Mouse (Mus musculus): Measurements from ENCODE around the gene Mpdu1. TPM values are rescaled to one million over a fixed set of nuclear protein-coding genes. Genes with fewer than 3 reads are reported as not detected.
"Not testable (repeated sequence)": the region's sequence is repeated elsewhere in the genome, so short reads cannot be mapped to it uniquely, and the experiment has no call there.

Gene Mpdu1
- polyA plus RNA-seq, 1 experiment from 2014 or later: 59.3 TPM

DNA sequence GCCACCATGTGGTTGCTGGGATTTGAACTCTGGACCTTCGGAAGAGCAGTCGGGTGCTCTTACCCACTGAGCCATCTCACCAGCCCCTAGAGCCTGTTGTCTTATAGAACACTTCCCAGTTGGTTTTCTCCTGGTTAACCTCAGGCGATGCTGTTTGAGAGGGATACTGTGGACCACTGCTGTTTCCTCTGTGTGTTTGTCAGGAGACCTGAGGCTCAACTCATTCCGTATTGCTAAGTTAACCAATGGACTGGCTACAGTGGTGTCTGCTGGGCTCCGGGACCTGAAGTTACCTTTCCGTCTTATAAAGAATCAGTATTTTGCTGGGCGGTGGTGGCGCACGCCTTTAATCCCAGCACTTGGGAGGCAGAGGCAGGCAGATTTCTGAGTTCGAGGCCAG is 40.4 kb upstream of the Mpdu1 start:
- not testable (repeated sequence) for H3K4me2 ChIP-seq (replicated peaks); H3K27me3 ChIP-seq; H3K9ac ChIP-seq; H3K36me3 ChIP-seq; H3K4me1 ChIP-seq; H3K4me3 ChIP-seq; ATAC-seq (ENCODE audit: low FRiP score, low read depth); H3K9me3 ChIP-seq; H3K27ac ChIP-seq
- 94% methylated on average over 10 of the region's 10 CpGs for WGBS

DNA sequence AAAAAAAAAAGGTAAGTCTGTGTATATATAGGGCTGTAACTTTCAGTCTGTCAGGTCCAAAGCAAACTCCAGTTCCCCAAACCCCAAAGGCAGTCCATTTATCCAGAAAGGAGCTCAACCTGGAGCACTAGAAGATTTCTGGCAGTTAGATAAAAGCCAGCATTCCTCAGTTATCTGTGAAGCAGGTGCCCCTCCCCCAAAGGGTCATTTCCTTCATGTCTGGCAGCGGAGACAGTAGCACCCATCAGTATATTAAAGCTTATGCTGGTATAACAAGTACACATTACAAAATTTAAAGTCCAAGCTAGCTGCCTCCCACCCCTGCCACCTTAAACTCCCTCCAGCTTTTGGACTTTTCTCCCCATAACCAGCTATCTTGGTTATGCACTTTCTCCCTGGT is 37.2 kb upstream of the Mpdu1 start:
- Histone ChIP-seq H3K9ac (no peak overlapping the region), H3K9me3 (no peaks in the 10 kb centered on the region), H3K36me3 (no peaks in the 10 kb centered on the region), H3K4me3 (no peak overlapping the region), H3K4me1 (peaks cover 15% of the 10 kb centered on the region), H3K27ac (no peak overlapping the region), H3K27me3 (no peaks in the 10 kb centered on the region), H3K4me2 (replicated peaks) (no peak overlapping the region)
- ATAC-seq (ENCODE audit: low FRiP score, low read depth): no peak
- 61% methylated on average over 1 of the region's 1 CpGs for WGBS

DNA sequence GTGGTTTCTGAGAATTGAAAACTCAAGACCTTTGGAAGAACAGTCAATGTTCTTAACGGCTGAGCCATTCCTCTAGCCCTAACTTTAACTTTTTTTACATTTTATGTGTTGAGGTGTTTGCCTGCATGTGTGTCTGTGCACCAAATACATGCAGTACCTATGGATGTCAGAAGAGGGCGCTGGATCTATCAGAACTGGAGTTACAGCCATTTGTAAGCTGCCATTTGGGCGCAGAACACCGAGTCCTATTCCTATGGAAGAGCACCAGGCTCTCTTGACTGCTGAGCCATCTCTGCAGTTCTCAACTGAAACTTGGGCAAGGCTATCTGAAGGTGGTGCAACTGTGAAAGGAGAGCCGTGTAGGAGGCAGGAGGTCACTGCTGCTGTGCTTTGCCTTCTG is 36.1 kb upstream of the Mpdu1 start:
- no peak overlapping the region for H3K4me2 ChIP-seq (replicated peaks)
- no peaks in the 10 kb centered on the region for H3K9me3 ChIP-seq
- no peak overlapping the region for H3K27ac ChIP-seq
- H3K4me1 ChIP-seq: peaks cover 15% of the 10 kb centered on the region
- H3K9ac ChIP-seq: no peak overlapping the region
- H3K36me3 ChIP-seq: no peaks in the 10 kb centered on the region
- ATAC-seq (ENCODE audit: low FRiP score, low read depth): no peak
- H3K4me3 ChIP-seq: no peak overlapping the region
- no peaks in the 10 kb centered on the region for H3K27me3 ChIP-seq
- WGBS: 67% methylated on average over 5 of the region's 5 CpGs

DNA sequence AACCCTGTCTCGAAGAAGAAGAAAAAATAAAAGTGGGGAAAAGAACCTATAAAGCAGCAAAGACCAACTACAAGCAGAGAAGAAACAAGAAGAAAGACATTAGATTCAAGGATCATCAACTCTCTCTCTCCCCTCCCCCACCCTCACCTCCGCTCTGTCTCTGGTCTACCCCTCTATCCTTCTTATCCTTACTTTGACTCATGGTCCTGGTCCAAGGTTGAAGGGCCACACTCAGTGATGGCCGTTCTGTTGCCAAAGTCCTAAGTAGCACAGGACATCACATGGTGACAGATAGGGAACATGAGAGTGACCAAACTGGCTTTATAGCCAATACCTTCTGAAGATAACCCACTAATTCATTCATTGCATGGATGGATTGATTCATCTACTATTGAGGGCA is 35.0 kb upstream of the Mpdu1 start:
- Histone ChIP-seq H3K9ac (no peak overlapping the region), H3K36me3 (no peaks in the 10 kb centered on the region), H3K9me3 (no peaks in the 10 kb centered on the region), H3K27me3 (no peaks in the 10 kb centered on the region), H3K4me2 (replicated peaks) (no peak overlapping the region), H3K4me3 (no peak overlapping the region), H3K27ac (no peak overlapping the region), H3K4me1 (peaks cover 15% of the 10 kb centered on the region)
- no peak for ATAC-seq (ENCODE audit: low FRiP score, low read depth)
- WGBS: 90% methylated on average over 3 of the region's 3 CpGs

DNA sequence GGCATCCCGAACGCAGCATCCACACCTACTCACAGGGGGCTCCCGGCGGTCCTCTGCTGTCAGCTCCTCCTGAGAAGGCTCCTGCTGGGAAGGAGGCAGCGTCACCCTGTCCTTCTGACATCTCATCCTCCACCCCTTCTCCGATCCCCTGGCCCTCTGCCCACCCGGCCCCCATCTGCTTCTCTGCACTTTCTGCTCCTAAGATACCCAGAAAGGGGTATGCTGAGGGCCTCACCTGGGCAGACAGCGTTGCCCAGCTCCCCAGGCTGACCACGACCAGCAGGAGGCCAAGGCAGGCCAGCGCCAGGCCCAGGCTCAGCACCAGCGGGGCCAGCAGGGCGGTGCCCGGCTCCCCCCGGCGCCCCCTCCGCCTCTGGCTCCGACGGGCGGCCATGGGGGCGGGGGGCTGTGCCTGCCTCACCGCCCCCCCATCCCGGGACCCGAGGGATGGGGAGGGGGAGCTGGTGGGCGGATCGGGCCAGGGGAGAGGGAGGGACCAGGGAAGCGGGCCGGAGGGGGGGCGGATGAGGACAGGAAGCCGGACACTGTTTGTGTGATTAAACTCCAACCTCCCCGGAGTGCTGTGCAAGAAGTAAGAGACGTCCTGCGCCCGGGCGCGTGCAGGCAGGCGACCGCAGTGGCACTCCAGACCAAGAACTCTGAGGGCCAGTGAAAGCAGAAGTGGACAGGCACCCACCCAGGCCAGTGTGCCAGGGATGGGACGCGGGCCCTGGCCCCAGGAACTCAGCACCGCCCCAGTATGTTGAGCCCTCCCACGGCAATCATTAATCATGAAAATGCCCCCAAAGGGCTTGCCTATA is 33.1 kb upstream of the Mpdu1 start, which contains the start of the genes Tnfsf12 and Tnfsfm13:
Gene Tnfsf12, minus strand, starts transcription at position 489 of the 821 bp plus-strand sequence.
Gene Tnfsfm13, minus strand, starts transcription at position 738 of the 821 bp plus-strand sequence.
- ATAC-seq (ENCODE audit: low FRiP score, low read depth): peak; percentile 77
- under 1% methylated on average over 32 of the region's 41 CpGs for WGBS
- Histone ChIP-seq H3K27me3 (no peaks in the 10 kb centered on the region), H3K4me1 (peaks cover 15% of the 10 kb centered on the region), H3K4me2 (replicated peaks) (peak within 1 kb of the TSS; percentile 91), H3K36me3 (no peaks in the 10 kb centered on the region), H3K27ac (peak within 1 kb of the TSS; percentile 81), H3K4me3 (peak within 1 kb of the TSS; percentile 57), H3K9ac (peak within 1 kb of the TSS; percentile 79), H3K9me3 (no peaks in the 10 kb centered on the region)

DNA sequence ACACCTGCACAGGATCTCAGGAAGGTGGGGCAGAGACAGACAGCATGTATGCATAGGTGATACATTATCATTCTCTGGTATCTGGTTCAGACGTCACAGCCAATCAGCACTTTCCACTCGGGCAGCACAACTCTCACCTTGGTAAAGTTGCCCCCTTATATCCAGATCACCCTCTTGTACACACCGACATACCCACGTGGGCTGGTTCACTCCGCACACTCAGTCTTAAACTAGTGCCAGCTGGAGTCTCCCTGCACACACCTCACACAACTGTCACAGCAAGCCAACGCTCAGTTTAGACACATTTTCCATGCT is 32.6 kb upstream of the Mpdu1 start:
- ATAC-seq (ENCODE audit: low FRiP score, low read depth): peak; percentile 58; the same call in 1 of the 2 replicates
- peak overlapping the region; percentile 79 for H3K9ac ChIP-seq
- H3K4me2 ChIP-seq (replicated peaks): peak overlapping the region; percentile 91
- H3K27ac ChIP-seq: peak overlapping the region; percentile 81
- no peaks in the 10 kb centered on the region for H3K36me3 ChIP-seq
- 18% methylated on average over 6 of the region's 6 CpGs for WGBS
- H3K4me1 ChIP-seq: peaks cover 15% of the 10 kb centered on the region
- H3K4me3 ChIP-seq: peak overlapping the region; percentile 57
- H3K27me3 ChIP-seq: no peaks in the 10 kb centered on the region
- no peaks in the 10 kb centered on the region for H3K9me3 ChIP-seq

DNA sequence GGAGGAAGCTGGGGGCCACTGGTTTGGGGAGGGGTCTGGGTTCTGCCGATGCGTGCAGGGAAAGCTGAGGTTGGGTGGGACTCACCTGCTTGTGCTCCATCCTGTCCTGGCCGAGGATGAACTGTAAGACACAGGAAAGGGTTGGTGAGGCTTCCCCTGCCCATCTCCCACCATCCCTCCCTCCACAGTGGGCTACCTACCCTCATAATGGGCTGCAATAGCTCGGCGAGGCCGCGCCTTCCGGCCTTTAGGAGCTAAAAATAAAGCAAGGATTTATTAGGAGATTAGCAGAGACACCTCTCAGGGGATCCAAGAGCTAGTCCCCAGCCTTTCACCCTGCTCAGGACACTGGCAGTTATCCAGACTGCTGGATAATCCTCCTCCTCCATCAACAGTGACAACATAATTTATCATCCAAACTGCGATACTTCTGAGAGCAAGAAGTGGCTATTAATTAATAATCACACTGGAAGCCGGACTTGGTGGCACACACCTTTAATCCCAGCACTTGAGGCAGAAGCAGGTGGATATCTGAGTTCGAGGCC is 31.1 kb upstream of the Mpdu1 start:
- Histone ChIP-seq H3K4me2 (replicated peaks) (no peak overlapping the region), H3K27me3 (no peaks in the 10 kb centered on the region), H3K36me3 (no peaks in the 10 kb centered on the region), H3K9me3 (no peaks in the 10 kb centered on the region), H3K27ac (no peak overlapping the region), H3K4me1 (peaks cover 15% of the 10 kb centered on the region), H3K9ac (no peak overlapping the region), H3K4me3 (no peak overlapping the region)
- no peak for ATAC-seq (ENCODE audit: low FRiP score, low read depth)
- WGBS: 55% methylated on average over 11 of the region's 11 CpGs

DNA sequence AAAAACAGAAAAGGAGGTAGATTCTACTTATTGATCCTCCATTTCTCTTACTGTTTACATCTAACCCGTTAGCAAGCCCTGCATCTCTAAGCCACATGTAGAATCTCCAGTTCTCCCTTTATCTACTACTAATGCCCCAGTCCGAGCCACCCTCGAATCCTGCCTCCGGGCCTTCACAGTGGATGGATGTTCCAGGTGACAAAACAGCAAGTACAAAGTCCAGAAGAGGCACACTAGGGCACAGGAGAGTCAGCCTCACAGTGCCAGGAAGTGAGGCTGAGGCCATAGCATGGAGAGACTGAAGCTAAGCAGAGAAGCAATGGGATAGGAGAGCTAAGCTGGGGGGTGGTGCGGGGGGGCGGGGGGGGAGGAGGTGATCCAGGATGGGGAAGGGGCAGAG is 30.4 kb upstream of the Mpdu1 start:
- WGBS: 93% methylated on average over 6 of the region's 6 CpGs
- no peaks in the 10 kb centered on the region for H3K9me3 ChIP-seq
- H3K27ac ChIP-seq: no peak overlapping the region
- no peak overlapping the region for H3K4me3 ChIP-seq
- ATAC-seq (ENCODE audit: low FRiP score, low read depth): no peak
- no peak overlapping the region for H3K4me2 ChIP-seq (replicated peaks)
- H3K27me3 ChIP-seq: no peaks in the 10 kb centered on the region
- H3K9ac ChIP-seq: no peak overlapping the region
- no peaks in the 10 kb centered on the region for H3K36me3 ChIP-seq
- peaks cover 15% of the 10 kb centered on the region for H3K4me1 ChIP-seq

DNA sequence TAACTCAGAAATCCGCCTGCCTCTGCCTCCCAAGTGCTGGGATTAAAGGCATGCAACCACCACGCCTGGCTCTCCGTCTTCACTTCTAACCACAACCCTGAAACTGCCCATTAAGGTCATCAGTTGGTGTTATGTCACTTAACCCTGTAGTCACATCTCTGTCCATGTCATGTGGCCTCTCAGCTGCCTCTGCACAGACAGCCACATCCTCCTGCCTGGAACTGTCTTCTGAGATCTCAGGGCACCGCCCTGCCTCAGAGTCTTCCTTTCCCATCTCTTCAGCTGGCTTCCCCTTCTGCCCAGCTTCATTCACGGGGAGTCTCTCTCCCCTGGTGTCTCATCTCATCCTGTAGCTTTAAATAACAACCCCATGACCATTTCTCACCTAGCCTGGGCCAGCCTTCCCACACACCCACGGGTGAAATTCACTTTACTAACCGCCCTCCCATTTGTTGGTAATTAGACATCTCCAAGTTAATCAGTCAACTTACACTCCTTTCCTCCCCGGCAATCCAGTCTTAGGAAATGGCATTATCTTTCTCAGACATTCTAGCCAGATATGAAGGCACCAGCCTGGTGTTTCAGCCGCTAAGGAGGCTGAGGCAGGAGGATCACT is 29.9 kb upstream of the Mpdu1 start:
- Histone ChIP-seq H3K4me1 (peaks cover 15% of the 10 kb centered on the region), H3K4me2 (replicated peaks) (no peak overlapping the region), H3K9ac (no peak overlapping the region), H3K27me3 (no peaks in the 10 kb centered on the region), H3K9me3 (no peaks in the 10 kb centered on the region), H3K27ac (no peak overlapping the region), H3K36me3 (no peaks in the 10 kb centered on the region), H3K4me3 (no peak overlapping the region)
- no peak for ATAC-seq (ENCODE audit: low FRiP score, low read depth)
- 72% methylated on average over 9 of the region's 9 CpGs for WGBS

DNA sequence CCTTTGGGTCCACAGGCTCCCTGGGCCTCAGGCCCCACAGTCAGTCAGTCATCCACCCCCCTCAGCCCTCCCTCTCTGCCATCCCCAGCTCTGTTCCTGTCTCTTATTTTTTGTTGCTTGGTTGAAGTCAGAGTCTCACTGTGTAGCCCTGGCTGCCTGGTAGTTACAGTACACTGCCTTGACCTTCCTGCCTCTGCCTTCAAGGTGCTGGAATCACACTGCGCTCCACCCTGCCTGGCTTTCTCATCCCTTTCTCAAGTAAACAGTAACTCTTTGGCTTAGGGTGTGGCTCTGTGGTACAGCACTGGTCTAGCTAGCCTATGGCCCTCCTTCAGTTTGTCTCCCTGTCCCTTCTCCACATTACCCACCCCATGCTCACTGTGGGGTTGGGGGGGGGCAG is 27.4 kb upstream of the Mpdu1 start:
- H3K27ac ChIP-seq: no peak overlapping the region
- H3K4me1 ChIP-seq: peaks cover 23% of the 10 kb centered on the region
- H3K9ac ChIP-seq: no peak overlapping the region
- H3K9me3 ChIP-seq: no peaks in the 10 kb centered on the region
- no peak overlapping the region for H3K4me2 ChIP-seq (replicated peaks)
- no peak overlapping the region for H3K4me3 ChIP-seq
- WGBS: 93% methylated on average over 1 of the region's 1 CpGs
- H3K27me3 ChIP-seq: no peaks in the 10 kb centered on the region
- H3K36me3 ChIP-seq: no peaks in the 10 kb centered on the region
- no peak for ATAC-seq (ENCODE audit: low FRiP score, low read depth)

DNA sequence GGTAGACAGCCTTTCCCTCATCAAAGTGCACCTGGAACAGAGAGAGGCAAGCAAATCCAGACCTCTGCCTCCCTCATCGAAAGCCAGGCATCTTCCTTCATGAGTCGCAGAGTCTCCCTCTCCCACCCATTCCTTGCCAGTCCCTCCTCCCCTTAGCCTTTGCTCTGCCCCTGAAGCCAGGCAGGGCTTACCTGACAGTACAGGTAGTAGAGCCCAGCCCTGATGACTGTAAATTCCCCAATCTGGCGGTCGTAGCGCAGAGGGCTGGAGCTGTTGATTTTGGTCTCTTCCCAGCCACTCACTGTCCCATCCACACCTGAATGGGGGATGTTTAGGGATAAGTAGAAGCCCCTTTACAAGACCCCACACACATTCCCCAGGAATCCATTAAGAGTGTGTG is 24.6 kb upstream of the Mpdu1 start:
- H3K27ac ChIP-seq: 0 out of 2 replicates have a peak overlapping the region, but pooled peaks have one; percentile 22
- H3K36me3 ChIP-seq: no peaks in the 10 kb centered on the region
- peaks cover 42% of the 10 kb centered on the region for H3K4me1 ChIP-seq
- no peak overlapping the region for H3K4me2 ChIP-seq (replicated peaks)
- H3K9ac ChIP-seq: peak overlapping the region; percentile 40; the same call in 1 of the 2 replicates
- no peak for ATAC-seq (ENCODE audit: low FRiP score, low read depth)
- H3K27me3 ChIP-seq: no peaks in the 10 kb centered on the region
- H3K9me3 ChIP-seq: no peaks in the 10 kb centered on the region
- H3K4me3 ChIP-seq: no peak overlapping the region
- WGBS: 49% methylated on average over 5 of the region's 5 CpGs

DNA sequence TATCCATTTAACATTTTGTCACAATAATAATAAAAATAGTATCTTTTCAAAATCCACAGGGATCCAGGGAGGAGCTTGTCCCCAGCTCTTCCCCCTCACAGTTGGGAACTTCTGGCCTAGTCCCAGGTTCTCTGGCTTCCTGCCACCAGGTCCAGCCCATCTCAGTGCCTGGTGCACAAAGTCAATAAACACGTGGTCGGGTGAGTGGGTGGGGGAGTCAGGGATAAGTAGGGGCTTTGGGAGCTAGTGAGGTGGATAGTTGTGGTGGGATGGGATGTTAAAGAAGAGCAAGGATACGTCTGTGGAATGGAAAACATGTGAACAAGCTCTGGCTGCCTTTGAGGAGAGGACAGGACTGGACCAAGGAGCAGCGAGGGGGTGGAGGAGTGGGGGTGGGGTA is 23.9 kb upstream of the Mpdu1 start:
- 4% methylated on average over 4 of the region's 4 CpGs for WGBS
- H3K36me3 ChIP-seq: no peaks in the 10 kb centered on the region
- peak overlapping the region; percentile 21 for H3K4me2 ChIP-seq (replicated peaks)
- H3K27ac ChIP-seq: peak overlapping the region; percentile 22; the same call in 1 of the 2 replicates
- H3K4me3 ChIP-seq: no peak overlapping the region
- no peaks in the 10 kb centered on the region for H3K9me3 ChIP-seq
- no peak for ATAC-seq (ENCODE audit: low FRiP score, low read depth)
- peak overlapping the region; percentile 35; the same call in 1 of the 2 replicates for H3K9ac ChIP-seq
- H3K27me3 ChIP-seq: no peaks in the 10 kb centered on the region
- H3K4me1 ChIP-seq: peaks cover 42% of the 10 kb centered on the region
